Mouse (Mus musculus): ENCODE data around the gene Slc4a2.

Slc4a2 gene

DNA sequence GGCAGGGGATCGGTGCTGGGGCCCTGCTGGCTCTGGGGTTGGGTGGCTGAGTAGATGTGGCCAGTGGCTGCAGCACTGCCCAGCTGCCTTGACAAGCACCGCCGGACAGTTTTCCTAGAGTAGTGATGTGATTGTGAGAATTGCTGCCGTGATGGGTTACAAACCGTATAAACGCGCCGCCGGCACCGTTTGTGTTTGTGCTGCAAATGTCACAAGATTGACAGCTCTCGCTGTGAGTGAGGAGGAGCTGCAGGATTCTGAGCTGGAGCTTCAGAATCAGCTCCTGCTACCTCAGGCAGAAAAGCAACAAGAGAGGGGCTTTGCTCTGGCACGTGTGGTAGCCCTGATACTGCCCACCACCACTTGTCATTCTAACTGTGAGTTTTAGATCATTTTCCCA is 43.1 kb downstream of the Slc4a2 start:
- DNase-seq (ENCODE audit: low read depth, low spot score) = no peak

DNA sequence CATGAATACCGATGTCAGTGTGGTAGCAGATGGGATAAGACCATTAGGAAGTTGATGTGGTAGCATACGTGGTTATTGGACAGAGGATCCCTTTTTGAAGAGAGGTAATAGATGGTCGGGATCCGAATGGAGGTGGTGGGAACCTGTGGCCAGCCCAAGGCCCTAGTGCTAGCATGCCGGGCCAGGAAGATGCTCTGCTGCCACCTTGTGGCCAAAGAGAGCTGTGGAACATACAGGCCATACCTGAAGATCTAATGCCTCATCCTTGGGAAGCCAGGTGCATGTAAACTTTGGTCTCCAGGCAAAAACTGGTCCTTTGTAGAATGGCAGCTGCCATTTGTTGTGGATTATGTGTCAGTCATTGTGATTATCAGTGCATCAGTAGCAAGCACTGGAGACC is 47.0 kb downstream of the Slc4a2 start:
- peak; percentile 80 for DNase-seq (ENCODE audit: low read depth, low spot score)

DNA sequence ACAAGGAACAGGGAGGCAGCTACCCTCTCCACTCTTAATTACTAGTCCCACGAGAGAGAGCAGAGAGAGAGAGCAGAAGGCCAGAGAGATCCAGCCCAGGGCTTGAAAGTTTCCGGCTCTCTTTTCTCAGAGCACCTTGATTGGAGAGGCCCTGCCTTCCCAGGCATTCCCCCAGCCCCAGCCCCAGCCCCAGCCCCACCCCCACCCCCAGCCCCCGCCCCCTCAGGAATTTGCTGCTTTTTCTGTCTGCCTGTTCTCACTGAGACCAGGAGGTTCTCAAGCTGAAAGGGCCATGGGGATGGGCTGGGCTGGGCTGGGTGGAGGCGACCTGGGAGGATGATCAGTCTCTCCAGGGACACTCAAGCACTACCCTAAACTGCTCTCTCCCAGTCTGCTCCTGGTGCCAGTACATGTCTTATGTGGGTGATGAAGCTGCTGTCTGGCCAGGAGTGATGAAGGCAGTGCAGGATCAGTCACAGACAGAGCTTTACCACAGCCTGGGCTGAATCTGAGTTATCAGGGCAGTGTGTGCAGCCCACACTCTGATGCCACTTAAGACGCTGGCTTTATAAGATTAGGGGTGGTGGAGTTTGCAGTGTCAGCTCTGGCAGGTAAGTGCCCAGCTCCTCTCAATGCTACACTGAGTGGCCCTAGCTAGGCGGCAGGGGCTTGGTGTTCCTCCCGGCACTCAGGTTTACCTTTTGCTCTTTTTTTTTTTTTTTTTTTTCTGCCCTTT is 49.4 kb downstream of the Slc4a2 start:
- no peak for DNase-seq (ENCODE audit: low read depth, low spot score)

DNA sequence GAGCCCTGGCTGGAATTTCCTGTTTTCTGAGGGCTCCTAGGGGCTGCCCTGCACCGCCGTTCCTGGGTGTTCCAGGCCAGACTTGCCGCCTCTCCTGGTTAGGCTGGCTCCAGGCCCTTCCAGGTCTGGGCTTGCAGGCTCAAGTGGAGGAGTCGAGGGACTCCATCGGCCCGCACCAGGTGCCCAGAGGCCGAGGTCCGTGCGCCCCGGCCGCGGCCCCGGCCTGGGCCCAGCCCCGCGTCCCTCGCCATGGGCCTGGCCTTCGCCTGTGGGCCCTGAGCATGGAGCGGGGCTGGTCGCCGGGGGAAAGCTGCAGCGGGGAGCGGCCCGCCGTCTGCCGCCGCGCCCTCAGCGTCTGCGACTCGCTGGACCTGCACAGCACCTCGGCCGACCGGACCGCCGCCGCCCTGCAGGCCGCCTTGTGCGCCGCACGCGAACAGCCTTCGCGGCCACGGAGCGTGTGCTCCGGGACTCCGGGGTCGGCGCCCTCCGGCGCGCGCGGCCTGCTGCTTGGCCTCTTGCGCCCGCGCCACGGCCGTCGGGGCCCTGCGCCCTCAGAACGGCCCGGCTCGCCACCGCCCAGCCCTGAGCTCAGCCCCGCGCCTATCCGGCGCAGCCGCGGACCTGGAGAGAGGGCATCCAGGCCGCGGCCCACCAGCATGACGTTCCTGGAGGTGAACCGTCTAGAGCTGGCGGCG is 50.5 kb downstream of the Slc4a2 start:
- no peak for DNase-seq (ENCODE audit: low read depth, low spot score)

DNA sequence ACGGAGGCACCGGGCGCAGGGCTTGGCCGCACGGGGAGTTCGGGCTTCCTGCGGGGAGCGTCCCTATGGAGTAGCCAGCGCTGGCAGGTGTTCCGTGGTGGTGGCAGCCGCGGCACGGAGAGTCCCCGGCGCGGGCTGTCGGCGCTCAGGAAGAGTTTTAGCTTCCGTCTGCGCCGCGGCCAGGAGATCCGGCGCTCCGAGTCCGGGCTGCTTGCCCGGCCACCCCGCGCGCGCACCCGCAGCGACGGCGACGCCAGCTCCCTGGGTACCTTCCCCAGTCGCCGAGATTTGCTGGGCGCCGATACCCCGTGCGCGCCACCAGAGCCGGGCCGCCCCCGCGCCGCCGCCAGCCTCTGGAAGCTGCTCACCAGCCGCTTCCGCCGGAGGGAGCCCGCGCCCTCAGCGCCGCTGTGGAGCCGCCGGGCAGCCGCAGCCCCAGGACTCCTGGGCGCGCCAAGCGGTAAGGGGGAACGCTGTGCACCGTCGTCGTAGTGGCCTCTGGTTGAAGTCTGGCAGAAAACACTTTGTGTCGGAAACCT is 51.2 kb downstream of the Slc4a2 start:
- no peak for DNase-seq (ENCODE audit: low read depth, low spot score)

DNA sequence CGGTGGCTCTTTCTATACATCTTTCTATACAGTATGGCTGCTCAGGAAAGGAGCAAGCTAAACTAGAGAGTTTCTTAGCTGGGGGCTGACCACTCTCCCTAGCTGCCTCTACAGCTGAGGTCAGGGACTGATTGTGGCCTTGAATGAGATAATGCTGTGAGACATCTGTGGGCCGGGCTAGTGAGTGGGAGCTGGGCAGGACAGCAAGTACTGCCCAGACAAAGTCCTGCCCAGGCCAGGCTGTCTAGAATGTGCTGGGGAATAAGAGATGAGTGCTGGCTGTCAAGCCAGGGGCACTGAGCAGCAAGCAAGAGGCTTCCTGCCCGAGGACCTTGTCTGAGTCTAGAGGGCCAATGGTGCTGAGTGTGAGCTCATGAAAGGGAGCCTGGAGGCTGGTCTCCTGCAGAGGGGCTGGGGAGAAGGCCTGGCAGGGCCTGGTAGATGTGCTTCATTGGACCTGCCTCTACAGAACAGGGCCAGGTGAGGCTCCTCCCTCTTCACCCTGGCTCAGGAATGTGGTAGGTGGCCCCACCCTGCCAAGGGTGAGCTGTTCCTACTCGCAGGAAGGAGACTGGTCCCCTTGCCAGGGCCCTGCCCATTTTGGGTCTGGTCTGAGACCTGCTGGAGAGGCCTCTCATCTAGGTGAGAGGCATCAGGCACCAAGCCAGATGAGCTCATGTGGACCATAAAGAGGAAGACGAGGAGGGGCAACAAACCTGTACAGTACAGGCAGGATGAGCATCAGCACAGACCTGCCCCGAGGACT is 52.0 kb downstream of the Slc4a2 start:
- no peak for DNase-seq (ENCODE audit: low read depth, low spot score)

DNA sequence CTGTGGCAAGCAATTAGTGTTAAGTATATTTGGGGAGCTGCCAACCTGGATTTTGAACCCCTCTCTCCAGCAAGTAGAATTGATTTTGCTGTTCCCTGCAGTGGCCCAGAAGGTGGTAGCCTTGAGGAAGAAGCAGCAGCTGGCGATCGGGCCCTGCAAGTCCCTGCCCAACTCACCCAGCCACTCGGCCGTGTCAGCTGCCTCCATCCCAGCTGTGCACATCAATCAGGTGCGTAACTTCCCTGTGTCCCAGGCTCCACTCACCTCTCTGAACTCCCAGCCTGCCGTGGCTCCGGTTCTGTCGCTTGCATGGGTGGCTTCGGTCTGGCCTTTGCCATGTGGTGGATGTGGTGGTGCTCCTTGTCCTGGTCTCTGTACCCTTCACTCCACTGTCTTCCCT is 54.3 kb downstream of the Slc4a2 start:
- DNase-seq (ENCODE audit: low read depth, low spot score) = no peak

DNA sequence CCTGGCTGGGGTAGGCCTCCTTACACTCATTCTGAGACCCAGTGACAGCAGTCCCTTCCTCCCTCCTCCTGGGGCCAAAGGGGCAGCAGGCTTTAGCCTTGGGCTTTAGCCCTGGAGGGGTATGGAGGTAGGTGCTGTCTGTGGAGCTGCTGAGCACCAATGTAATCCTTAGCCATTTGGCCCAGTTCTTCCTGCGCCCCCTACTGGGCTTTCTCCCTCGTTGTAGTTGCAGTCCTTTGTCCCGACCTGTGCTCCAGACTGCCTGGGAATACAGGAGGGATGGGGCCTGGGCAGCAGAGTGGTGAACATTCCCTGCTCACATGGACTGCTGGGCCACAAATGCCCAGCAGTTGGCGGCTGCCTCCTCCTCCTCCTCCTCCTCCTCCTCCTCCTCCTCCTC is 58.0 kb downstream of the Slc4a2 start:
- peak; percentile 86 for DNase-seq (ENCODE audit: low read depth, low spot score)

DNA sequence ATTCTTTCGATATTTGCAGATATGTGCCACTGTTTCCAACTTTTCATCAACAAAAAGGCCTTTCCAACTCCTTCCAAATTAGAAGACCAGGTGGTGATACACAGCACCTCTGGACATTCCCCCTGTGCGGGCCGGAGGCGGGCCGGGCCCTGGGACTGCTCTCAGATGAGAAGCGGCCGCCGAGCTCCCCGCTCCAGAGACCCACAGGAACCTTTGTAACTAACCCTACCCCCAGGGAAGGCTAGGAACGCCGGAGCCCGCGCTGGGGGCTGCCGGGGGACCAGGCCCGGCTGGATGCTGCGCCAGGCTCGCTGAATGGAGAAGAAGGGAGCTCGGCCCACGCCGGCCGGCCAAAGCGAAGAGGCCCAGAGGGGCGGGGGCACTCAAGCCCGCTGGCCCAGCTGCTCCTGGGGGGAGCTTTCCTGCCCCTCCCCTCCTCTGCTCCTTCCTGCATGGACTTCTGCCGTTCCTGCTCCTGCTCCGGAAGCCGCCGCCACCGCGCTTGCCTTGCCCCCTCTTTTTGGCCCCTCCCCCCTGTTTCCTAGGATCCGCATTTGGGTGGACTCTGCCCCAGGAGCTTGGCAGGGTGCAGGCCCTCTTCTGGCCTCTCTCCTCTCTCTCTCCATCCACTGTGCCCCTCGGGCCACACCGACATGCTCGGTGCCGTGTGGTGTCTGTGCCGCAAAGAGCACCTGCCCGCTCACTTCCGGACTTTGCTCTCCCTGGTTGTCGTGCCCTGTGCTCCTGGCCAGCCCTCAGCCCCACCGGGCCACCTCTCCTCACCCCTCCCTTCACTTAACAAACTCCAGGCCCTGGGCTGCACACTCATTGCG is 58.8 kb downstream of the Slc4a2 start:
- no peak for DNase-seq (ENCODE audit: low read depth, low spot score)

DNA sequence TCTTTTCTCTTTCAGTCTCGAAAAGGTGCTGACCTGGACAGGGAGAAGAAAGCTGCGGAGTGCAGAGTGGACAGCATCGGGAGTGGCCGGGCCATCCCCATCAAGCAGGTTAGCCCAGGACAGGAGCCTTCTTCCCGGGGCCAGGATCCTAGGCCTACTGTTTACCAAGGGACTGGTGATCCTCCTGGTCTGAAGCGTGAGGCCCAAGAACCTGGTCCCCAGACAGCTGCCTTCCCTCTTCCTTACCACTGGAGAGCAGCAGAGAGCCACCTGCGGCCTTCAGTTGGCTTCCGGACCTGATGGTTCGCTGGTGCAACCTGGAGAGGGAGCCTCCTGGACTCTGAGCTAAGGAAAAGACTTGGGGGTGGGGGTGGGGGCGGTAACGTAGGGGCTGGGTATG is 59.7 kb downstream of the Slc4a2 start:
- peak; percentile 84 for DNase-seq (ENCODE audit: low read depth, low spot score)

DNA sequence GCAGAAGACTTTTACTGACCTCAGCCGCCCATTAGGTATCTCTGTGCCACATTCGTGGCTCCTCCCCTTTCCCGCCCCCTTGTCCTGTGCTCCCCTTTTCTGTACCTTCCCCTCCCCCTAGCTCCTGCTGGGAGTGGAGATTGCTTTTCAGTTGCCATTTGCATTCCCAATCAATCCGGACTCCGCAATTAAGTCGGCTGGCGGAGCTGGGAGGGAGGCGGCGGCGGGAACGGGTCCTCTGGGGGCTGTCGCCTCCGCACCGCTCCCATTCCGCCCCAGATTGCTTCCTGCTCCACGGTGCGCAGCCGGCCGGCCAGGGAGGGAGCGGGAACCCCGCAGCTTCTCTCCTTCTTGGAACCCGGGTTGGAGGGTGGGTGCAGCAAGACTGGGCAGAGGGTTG is 61.3 kb downstream of the Slc4a2 start:
- no peak for DNase-seq (ENCODE audit: low read depth, low spot score)

DNA sequence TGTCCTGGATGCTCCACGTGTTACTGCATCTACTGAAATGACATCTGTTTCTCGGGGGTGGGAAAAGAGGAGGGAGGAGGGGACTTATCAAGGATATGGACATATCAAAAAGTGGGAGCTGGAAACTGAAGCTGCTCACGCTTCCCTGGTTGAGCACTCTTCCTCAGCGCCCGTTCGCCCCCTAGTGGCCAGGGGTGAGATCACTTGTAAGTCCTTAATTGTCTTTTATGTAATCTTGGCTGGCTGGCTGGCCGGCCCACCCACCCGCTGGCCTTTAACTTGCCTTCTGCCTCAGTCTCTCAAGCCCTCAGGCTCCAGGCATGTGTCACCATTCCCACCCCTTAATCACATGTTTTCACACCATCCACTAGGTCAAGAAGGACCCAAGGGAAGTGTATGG is 62.5 kb downstream of the Slc4a2 start:
- DNase-seq (ENCODE audit: low read depth, low spot score) = peak; percentile 90

DNA sequence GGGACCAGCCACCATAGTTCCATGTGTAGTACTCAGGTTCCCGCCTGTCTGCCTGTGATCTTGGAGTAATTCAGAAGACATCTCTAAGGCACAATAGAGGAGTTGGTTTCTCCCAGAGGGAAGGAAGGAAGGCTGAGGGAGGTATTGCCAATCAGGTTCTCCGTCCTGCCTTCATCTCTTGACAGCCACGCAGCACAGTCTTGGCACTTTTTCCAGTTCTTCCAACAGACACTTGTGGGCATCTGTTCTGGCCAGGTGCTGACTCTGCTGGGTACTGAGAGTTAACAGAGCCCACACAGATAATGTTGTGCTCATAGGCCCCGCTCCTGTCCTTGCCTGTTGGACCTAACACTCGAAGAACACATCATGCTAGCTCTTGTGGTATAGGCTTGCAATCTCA is 63.1 kb downstream of the Slc4a2 start:
- DNase-seq (ENCODE audit: low read depth, low spot score) = no peak

DNA sequence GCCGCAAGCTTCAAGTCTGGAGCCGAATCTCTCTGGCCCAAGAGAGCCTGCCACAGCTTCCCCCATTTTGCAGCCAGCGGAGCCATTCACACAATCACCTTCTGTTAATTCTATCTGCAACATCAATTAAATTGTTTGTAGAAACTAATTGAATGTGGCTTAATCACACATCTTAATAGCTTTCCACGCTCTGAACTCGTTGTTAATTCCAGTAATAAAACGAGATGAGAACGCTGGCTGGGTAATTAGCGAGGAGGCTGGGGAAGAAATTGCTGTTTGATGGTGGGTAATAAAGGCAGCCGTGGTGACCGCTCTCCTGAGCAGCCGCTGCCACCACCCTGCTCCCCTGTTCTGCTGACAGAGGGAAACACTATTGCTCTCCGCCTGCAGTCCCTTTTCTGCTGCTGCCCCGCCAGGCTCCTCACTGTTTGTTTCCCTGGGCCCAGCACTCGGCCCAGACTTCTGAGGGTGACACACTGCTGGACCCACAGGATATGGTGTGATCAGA is 66.8 kb downstream of the Slc4a2 start:
- DNase-seq (ENCODE audit: low read depth, low spot score) = no peak
